Mouse (Mus musculus): ENCODE measurements around the gene Cib4.

DNA sequence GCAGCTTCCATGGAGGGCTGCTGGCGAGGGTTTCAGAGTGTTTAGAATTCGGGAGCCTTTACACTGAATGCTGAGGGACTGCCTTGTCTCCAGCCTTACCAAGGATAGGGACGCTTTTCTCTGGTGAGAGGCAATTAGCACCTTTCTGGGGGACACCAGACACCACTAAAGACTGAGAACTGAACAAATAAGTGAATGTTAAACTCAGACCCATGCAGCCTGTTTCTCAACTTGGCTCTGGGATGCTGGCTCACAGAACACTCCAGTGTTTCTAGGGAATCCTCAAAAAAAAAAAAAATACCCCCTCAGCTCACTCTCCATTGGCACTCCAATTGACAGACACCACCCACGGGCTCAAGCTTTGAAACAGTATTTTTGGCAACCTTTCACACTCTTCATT lies 16.7 kb downstream of the Cib4 start:
- no peak for TF ChIP-seq CTCF (IDR thresholded peaks at IDR 0.05; ENCODE audit: low read depth)
- no peak for TF ChIP-seq EP300 (IDR thresholded peaks at IDR 0.05; ENCODE audit: low read depth)
